Mouse (Mus musculus): ENCODE results near the gene Opa3. TPM values are rescaled to one million over a fixed set of nuclear protein-coding genes. Genes with fewer than 3 reads are reported as not detected.

The Opa3 gene
- polyA plus RNA-seq, 1 experiment from 2014 or later: 33.0 TPM

DNA sequence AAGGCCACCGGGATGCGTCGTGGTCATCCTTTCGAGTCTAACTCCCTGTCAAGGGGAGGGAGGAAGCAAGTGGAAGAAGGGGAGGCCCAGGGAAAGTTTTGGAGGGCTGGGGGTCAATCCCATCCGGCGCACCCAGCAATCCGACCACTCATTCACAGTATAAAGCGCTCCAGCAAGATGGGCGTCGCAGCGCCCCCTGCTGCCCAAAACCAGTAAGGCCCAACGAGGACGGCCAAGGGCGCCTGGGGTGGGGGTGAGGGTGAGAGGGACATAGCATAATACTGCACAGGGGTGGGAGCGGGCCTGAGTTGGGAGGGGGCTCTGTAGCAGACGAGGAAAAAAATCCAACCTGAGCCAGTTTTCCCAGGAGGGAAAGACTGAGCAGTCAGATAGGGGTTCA lies 75.6 kb downstream of the Opa3 start:
- WGBS: under 1% methylated on average over 16 of the region's 16 CpGs
- ATAC-seq (ENCODE audit: insufficient read depth, low FRiP score): no peak
- H3K9ac ChIP-seq (ENCODE audit: low read length): peak overlapping the region; percentile 13; the same call in 1 of the 2 replicates
- H3K27me3 ChIP-seq (ENCODE audit: control insufficient read depth, insufficient read depth, low read length): peaks cover 45% of the 10 kb centered on the region
- H3K9me3 ChIP-seq (replicated peaks; ENCODE audit: control insufficient read depth, low read length): no peaks in the 10 kb centered on the region
- H3K4me3 ChIP-seq (replicated peaks; ENCODE audit: low read length): no peak overlapping the region
- H3K4me1 ChIP-seq (ENCODE audit: control insufficient read depth, insufficient read depth, low read length): peaks cover 16% of the 10 kb centered on the region
- H3K27ac ChIP-seq (ENCODE audit: low read length): no peak overlapping the region
- H3K4me2 ChIP-seq (ENCODE audit: low read depth, low read length): peak overlapping the region; percentile 30
- no peaks in the 10 kb centered on the region for H3K36me3 ChIP-seq (ENCODE audit: control insufficient read depth, insufficient read depth, low read length)

DNA sequence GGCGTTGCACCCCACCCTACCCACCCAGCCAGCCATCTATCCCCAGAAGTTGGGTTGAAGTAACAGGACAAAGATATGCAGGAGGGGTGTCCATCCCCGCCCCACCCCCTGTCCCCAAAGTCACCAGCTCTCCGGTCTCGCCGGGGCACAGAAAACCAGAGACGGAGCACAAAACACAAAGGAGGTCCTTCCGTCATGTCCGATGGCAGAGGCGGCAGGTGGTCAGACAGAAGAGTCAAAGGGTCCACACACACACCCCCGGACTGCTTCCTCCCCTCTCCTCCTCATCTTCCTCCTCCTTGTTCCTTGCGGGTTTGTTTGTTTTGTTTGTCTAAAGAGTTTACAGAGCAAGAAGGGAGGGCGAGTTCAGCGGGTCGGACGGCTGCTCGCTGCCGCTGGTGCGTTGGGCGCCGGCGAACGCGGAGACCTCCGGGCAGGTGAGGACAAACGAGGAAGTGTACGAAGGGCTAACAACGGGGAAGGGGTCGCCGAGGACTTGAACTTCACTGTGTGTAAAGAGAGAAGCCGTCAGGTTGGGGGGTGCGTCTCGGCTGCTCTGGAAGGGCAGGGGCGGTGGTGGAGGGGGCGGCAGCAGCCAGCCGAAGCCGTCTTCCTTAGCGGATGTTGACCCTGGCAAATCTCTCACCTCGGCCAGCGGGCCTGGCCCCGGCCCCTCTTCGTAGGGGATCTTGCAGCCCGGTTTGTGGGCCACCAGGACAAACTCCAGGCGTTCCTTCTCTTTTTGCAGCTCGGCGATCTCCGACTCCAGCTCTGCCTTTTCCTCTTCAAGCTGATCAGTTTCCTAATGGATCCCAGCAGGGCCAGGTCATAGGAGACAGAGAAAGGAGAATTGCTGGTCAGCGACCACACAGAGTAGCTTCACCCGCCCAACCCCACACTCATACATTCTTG lies 76.6 kb downstream of the Opa3 start:
- H3K4me2 ChIP-seq (ENCODE audit: low read depth, low read length): peak overlapping the region; percentile 62
- 2% methylated on average over 48 of the region's 48 CpGs for WGBS

GRCm38 (mm10) chr7:19305413-19305735 lies 77.2 kb downstream of the Opa3 start:
- Histone ChIP-seq H3K27me3 (ENCODE audit: control insufficient read depth, insufficient read depth, low read length) (peaks cover 45% of the 10 kb centered on the region), H3K9ac (ENCODE audit: low read length) (no peak overlapping the region), H3K4me3 (replicated peaks; ENCODE audit: low read length) (no peak overlapping the region), H3K27ac (ENCODE audit: low read length) (no peak overlapping the region), H3K4me2 (ENCODE audit: low read depth, low read length) (no peak overlapping the region; the same call in 1 of the 2 replicates), H3K4me1 (ENCODE audit: control insufficient read depth, insufficient read depth, low read length) (peaks cover 22% of the 10 kb centered on the region), H3K36me3 (ENCODE audit: control insufficient read depth, insufficient read depth, low read length) (no peaks in the 10 kb centered on the region), H3K9me3 (replicated peaks; ENCODE audit: control insufficient read depth, low read length) (no peaks in the 10 kb centered on the region)
- WGBS: 7% methylated on average over 6 of the region's 6 CpGs
- no peak for ATAC-seq (ENCODE audit: insufficient read depth, low FRiP score)

More for the DNA sequence above, 76.6 kb downstream of the Opa3 start:
- Histone ChIP-seq H3K27me3 (ENCODE audit: control insufficient read depth, insufficient read depth, low read length) (peaks cover 45% of the 10 kb centered on the region), H3K4me3 (replicated peaks; ENCODE audit: low read length) (peak overlapping the region; percentile 44), H3K36me3 (ENCODE audit: control insufficient read depth, insufficient read depth, low read length) (no peaks in the 10 kb centered on the region), H3K9me3 (replicated peaks; ENCODE audit: control insufficient read depth, low read length) (no peaks in the 10 kb centered on the region), H3K9ac (ENCODE audit: low read length) (peak overlapping the region; percentile 60), H3K27ac (ENCODE audit: low read length) (no peak overlapping the region), H3K4me1 (ENCODE audit: control insufficient read depth, insufficient read depth, low read length) (peaks cover 21% of the 10 kb centered on the region)
- no peak for ATAC-seq (ENCODE audit: insufficient read depth, low FRiP score)

MicroRNA genes within 50 kb of the gene (microRNA counts, 519-probe panel; counts per million panel counts)
- 1,796 counts per million, percentile 31 among the panel's probes with 10 or more counts for microRNA mmu-miR-330

Small RNA genes within 50 kb of the gene (microRNA-seq; reads per million reads assigned to microRNA genes)
- 186 reads per million, percentile 61 among the genes with 10 or more reads in this experiment for gene Mir330

Other genes starting within 250 kb of the Opa3 start
- not detected in 2 replicates for gene Nanos2, start 240.9 kb upstream of the Opa3 start, polyA plus RNA-seq (2015; fragmentation: Nextera tagmentation; extraction: Ambion mirVana)
- gene Mypop, start 237.1 kb upstream of the Opa3 start, polyA plus RNA-seq (2015; fragmentation: Nextera tagmentation; extraction: Ambion mirVana): 1.6 and 2.3 TPM in 2 replicates
- gene Irf2bp1, start 224.3 kb upstream of the Opa3 start, polyA plus RNA-seq (2015; fragmentation: Nextera tagmentation; extraction: Ambion mirVana): 10.7 and 14.3 TPM in 2 replicates
- gene Foxa3, start 204.8 kb upstream of the Opa3 start, polyA plus RNA-seq (2015; fragmentation: Nextera tagmentation; extraction: Ambion mirVana): 32.5 and 37.1 TPM in 2 replicates
- gene Sympk, start 204.0 kb upstream of the Opa3 start, polyA plus RNA-seq (2015; fragmentation: Nextera tagmentation; extraction: Ambion mirVana): 20.2 and 22.5 TPM in 2 replicates
- not detected in 2 replicates for gene Rsph6a, start 173.6 kb upstream of the Opa3 start, polyA plus RNA-seq (2015; fragmentation: Nextera tagmentation; extraction: Ambion mirVana)
- 7.7 and 8.3 TPM in 2 replicates for gene Dmwd, start 152.1 kb upstream of the Opa3 start, polyA plus RNA-seq (2015; fragmentation: Nextera tagmentation; extraction: Ambion mirVana)
- gene Dmpk, start 144.5 kb upstream of the Opa3 start, polyA plus RNA-seq (2015; fragmentation: Nextera tagmentation; extraction: Ambion mirVana): 84.7 and 98.1 TPM in 2 replicates
- 8.8 and 10.4 TPM in 2 replicates for gene Six5, start 133.7 kb upstream of the Opa3 start, polyA plus RNA-seq (2015; fragmentation: Nextera tagmentation; extraction: Ambion mirVana)
- 2.2 and 2.5 TPM in 2 replicates for gene Gm4969, start 110.0 kb upstream of the Opa3 start, polyA plus RNA-seq (2015; fragmentation: Nextera tagmentation; extraction: Ambion mirVana)
- 13.5 and 15.3 TPM in 2 replicates for gene Fbxo46, start 108.5 kb upstream of the Opa3 start, polyA plus RNA-seq (2015; fragmentation: Nextera tagmentation; extraction: Ambion mirVana)
- gene Qpctl, start 79.0 kb upstream of the Opa3 start, polyA plus RNA-seq (2015; fragmentation: Nextera tagmentation; extraction: Ambion mirVana): 14.1 and 14.8 TPM in 2 replicates
- gene Snrpd2, start 78.6 kb upstream of the Opa3 start, polyA plus RNA-seq (2015; fragmentation: Nextera tagmentation; extraction: Ambion mirVana): 123 and 136 TPM in 2 replicates
- gene Gipr, start 62.2 kb upstream of the Opa3 start, polyA plus RNA-seq (2015; fragmentation: Nextera tagmentation; extraction: Ambion mirVana): 1.6 and 2.4 TPM in 2 replicates
- gene Eml2, start 51.9 kb upstream of the Opa3 start, polyA plus RNA-seq (2015; fragmentation: Nextera tagmentation; extraction: Ambion mirVana): 10.9 and 11.4 TPM in 2 replicates
- gene Gpr4, start 15.8 kb upstream of the Opa3 start, polyA plus RNA-seq (2015; fragmentation: Nextera tagmentation; extraction: Ambion mirVana): 1.4 and 1.7 TPM in 2 replicates
- gene Vasp, start 43.5 kb downstream of the Opa3 start, polyA plus RNA-seq (2015; fragmentation: Nextera tagmentation; extraction: Ambion mirVana): 77.8 and 85.6 TPM in 2 replicates
- 0.17 TPM in 1 of 2 replicates, not detected in the other for gene Ppm1n, start 51.7 kb downstream of the Opa3 start, polyA plus RNA-seq (2015; fragmentation: Nextera tagmentation; extraction: Ambion mirVana)
- gene Rtn2, start 54.3 kb downstream of the Opa3 start, polyA plus RNA-seq (2015; fragmentation: Nextera tagmentation; extraction: Ambion mirVana): 14.8 and 21.7 TPM in 2 replicates
- 0.25 and 0.27 TPM in 2 replicates for gene Fosb, start 81.7 kb downstream of the Opa3 start, polyA plus RNA-seq (2015; fragmentation: Nextera tagmentation; extraction: Ambion mirVana)
- 61.4 and 66.5 TPM in 2 replicates for gene Ercc1, start 116.4 kb downstream of the Opa3 start, polyA plus RNA-seq (2015; fragmentation: Nextera tagmentation; extraction: Ambion mirVana)
- 22.9 and 23.0 TPM in 2 replicates for gene Cd3eap, start 131.1 kb downstream of the Opa3 start, polyA plus RNA-seq (2015; fragmentation: Nextera tagmentation; extraction: Ambion mirVana)
- gene Ppp1r13l, start 131.4 kb downstream of the Opa3 start, polyA plus RNA-seq (2015; fragmentation: Nextera tagmentation; extraction: Ambion mirVana): 7.8 and 9.6 TPM in 2 replicates
- 11.7 and 11.8 TPM in 2 replicates for gene Ercc2, start 153.7 kb downstream of the Opa3 start, polyA plus RNA-seq (2015; fragmentation: Nextera tagmentation; extraction: Ambion mirVana)
- gene Klc3, start 175.8 kb downstream of the Opa3 start, polyA plus RNA-seq (2015; fragmentation: Nextera tagmentation; extraction: Ambion mirVana): 13.3 and 15.8 TPM in 2 replicates
- gene Ckm, start 176.4 kb downstream of the Opa3 start, polyA plus RNA-seq (2015; fragmentation: Nextera tagmentation; extraction: Ambion mirVana): 50.9 and 378 TPM in 2 replicates
- gene Mark4, start 230.5 kb downstream of the Opa3 start, polyA plus RNA-seq (2015; fragmentation: Nextera tagmentation; extraction: Ambion mirVana): 4.3 and 5.9 TPM in 2 replicates
- gene Exoc3l2, start 235.0 kb downstream of the Opa3 start, polyA plus RNA-seq (2015; fragmentation: Nextera tagmentation; extraction: Ambion mirVana): 0.71 and 0.85 TPM in 2 replicates